Mouse (Mus musculus) intestine, embryonic 14.5 days (tissue): ENCODE measurements around the gene Amer1. TPM values are rescaled to one million over a fixed set of nuclear protein-coding genes. Genes with fewer than 3 reads are reported as not detected.

Experiments used
- ATAC-seq: fragments of 200-750 bp; cut with Nextera tagmentation; replicated peaks from 2 replicates; pipeline ENCODE4 v1.8.0; 2017; ENCODE audit warnings: low read depth, moderate number of reproducible peaks, moderate TSS enrichment, moderate library complexity; ENCODE audit not compliant: low FRiP score, low TSS enrichment
- DNase-seq: peaks from one replicate; pipeline ENCODE4 v3.0.0-alpha.2; 2018; ENCODE audit warnings: low spot score
- H3K27ac ChIP-seq: fragments of 300-500 bp; sonication (generic); 2 replicates; pipeline ENCODE4 v1.5.1; 2014; ENCODE audit warnings: low read depth, mild to moderate bottlenecking, control low read depth
- H3K27me3 ChIP-seq: fragments of 300-500 bp; sonication (generic); replicated peaks from 2 replicates; pipeline ENCODE4 v1.6.1; 2014; ENCODE audit warnings: low read length, control low read depth; ENCODE audit not compliant: control insufficient read depth, insufficient read depth
- H3K36me3 ChIP-seq: fragments of 300-500 bp; sonication (generic); 2 replicates; pipeline ENCODE4 v1.6.1; 2014; ENCODE audit warnings: low read length, control low read depth; ENCODE audit not compliant: control insufficient read depth, insufficient read depth
- H3K4me1 ChIP-seq: fragments of 300-500 bp; sonication (generic); replicated peaks from 2 replicates; pipeline ENCODE4 v1.6.1; 2014; ENCODE audit warnings: low read length, control low read depth, mixed read lengths; ENCODE audit not compliant: control insufficient read depth, insufficient read depth
- H3K4me2 ChIP-seq: fragments of 300-500 bp; sonication (generic); 2 replicates; pipeline ENCODE4 v1.6.1; 2014; ENCODE audit warnings: low read length
- H3K4me3 ChIP-seq: fragments of 300-500 bp; sonication (generic); 2 replicates; pipeline ENCODE4 v1.5.1; 2014; ENCODE audit warnings: low read depth, low read length, control low read depth, mixed read lengths
- H3K9ac ChIP-seq: fragments of 300-500 bp; sonication (generic); 2 replicates; pipeline ENCODE4 v1.6.1; 2014; ENCODE audit warnings: mild to moderate bottlenecking, low read length
- H3K9me3 ChIP-seq: fragments of 300-500 bp; sonication (generic); 2 replicates; pipeline ENCODE4 v1.6.1; 2016; ENCODE audit warnings: low read length, control low read depth; ENCODE audit not compliant: control insufficient read depth
- WGBS: fragments of 180-500 bp; shearing (Covaris S2); extraction: QIAGEN DNeasy Blood & Tissue Kit; methylation state at CpG from one replicate; pipeline ENCODE4 v1.1.7; 2014; 5-methylcytosine and 5-hydroxymethylcytosine counted together
- polyA plus RNA-seq: library from polyadenylated mRNA; unstranded; fragments of >200 nt; fragmentation: Nextera tagmentation; extraction: Ambion mirVana; gene quantifications from 2 replicates; pipeline ENCODE4 v1.2.1, GENCODE M21; 2014

Gene Amer1
- 10.8 and 12.6 TPM in 2 replicates for polyA plus RNA-seq

DNA sequence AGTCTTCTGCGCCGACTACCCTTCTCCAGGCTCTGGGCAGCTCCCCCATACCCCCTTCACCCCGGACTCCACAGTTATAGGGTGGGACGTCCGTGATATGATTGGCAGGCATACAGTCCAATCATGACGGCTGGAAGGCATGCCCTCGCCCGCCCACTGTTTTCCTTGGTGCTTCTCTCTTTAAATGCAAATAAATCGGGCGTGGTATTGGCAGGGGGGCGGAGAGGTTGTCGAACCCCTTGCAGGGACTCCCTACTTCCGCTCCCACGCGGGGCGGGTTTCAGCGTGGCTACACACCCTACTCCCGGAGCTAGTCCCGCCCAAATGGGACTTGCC is at the start of gene Amer1:
TSS of gene Amer1 (minus strand) at position 97 of the 336 bp plus-strand sequence.
- 12% methylated on average over 19 of the region's 19 CpGs for WGBS
- H3K27ac ChIP-seq, result peak within 1 kb of the TSS; percentile 76
- no peaks in the 10 kb centered on the region for H3K36me3 ChIP-seq
- H3K9me3 ChIP-seq, result no peaks in the 10 kb centered on the region
- H3K4me1 ChIP-seq, result 0 out of 2 replicates have a peak, but pooled peaks cover 3% of the 10 kb centered on the region
- peak within 1 kb of the TSS; percentile 54 for H3K4me2 ChIP-seq
- peak within 1 kb of the TSS; percentile 52 for H3K4me3 ChIP-seq
- peak within 1 kb of the TSS; percentile 51 for H3K9ac ChIP-seq
- ATAC-seq, result peak; percentile 96
- H3K27me3 ChIP-seq, result no peaks in the 10 kb centered on the region
- peak; percentile 91 for DNase-seq

DNA sequence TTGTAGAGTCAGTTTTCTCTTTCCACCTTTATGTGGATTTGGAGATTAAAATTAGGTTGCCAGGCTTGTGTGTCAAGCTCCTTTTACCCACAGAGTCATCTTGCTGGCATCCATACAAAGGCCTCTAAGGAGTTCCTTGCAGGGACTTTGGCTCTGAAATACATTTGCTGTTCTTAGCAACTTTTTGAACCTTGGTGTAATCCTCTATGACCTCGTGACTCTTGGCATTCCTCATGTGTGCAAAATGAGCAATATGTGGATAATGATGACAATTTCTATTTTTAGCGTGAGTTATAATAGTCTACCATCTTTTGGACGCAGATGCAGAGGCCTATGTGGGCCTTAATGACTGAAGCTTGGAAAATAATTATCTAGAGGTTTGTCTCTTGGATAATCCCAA is 12.5 kb upstream of the Amer1 start:
- no peak overlapping the region for H3K9ac ChIP-seq
- no peaks in the 10 kb centered on the region for H3K36me3 ChIP-seq
- ATAC-seq (no peak), DNase-seq (no peak)
- no peaks in the 10 kb centered on the region for H3K9me3 ChIP-seq
- no peaks in the 10 kb centered on the region for H3K4me1 ChIP-seq
- 69% methylated on average over 3 of the region's 3 CpGs for WGBS
- no peak overlapping the region for H3K4me3 ChIP-seq
- H3K4me2 ChIP-seq, result no peak overlapping the region
- no peak overlapping the region for H3K27ac ChIP-seq
- H3K27me3 ChIP-seq, result no peaks in the 10 kb centered on the region

DNA sequence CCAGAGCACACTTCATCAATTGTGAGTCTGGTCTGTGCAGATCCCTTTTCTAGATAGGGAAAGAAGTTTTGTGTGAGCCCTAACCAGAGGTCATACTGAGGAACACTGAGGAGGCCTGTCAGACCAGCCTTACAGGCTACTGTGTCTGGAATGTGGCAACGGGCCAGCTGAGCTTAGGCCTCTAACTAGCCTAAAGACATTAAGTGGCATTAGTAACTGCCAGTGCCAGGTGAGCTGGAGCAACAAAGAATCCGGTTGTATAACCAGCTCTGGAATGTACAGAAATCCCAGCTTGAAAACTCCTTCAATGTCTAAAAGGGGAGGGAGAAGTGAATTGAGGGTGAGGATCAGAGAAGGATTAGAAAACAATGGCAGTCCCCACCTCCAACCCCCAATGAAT is 1.2 kb upstream of the Amer1 start:
- H3K27me3 ChIP-seq, result no peaks in the 10 kb centered on the region
- H3K27ac ChIP-seq, result no peak overlapping the region
- 0 out of 2 replicates have a peak, but pooled peaks cover 3% of the 10 kb centered on the region for H3K4me1 ChIP-seq
- DNase-seq (no peak), ATAC-seq (no peak)
- H3K36me3 ChIP-seq, result no peaks in the 10 kb centered on the region
- no peak overlapping the region for H3K9ac ChIP-seq
- H3K9me3 ChIP-seq, result no peaks in the 10 kb centered on the region
- H3K4me2 ChIP-seq, result no peak overlapping the region
- WGBS, result 73% methylated on average over 2 of the region's 2 CpGs
- H3K4me3 ChIP-seq, result no peak overlapping the region

DNA sequence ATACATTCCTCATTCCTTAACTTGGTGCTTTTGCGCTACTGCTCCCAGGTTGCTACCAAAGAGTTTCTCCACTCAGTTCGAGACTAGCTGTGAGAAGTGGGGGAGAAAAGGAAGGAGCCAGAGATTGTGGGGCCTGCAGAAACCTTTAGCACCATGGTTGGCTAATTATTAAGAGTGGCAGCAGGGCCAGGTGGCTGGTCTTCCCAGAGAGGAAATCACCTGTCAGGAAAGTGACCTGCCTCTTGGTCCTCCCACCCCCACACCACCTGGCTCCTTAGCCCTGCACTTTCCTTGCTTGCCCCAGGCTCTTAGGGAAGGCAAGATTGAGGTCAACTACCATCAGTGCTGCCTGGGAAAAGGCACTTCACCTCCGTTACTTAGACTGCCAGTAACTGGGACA is 469 bp upstream of the Amer1 start:
- H3K9ac ChIP-seq, result peak overlapping the region; percentile 16; the same call in 1 of the 2 replicates
- 0 out of 2 replicates have a peak, but pooled peaks cover 3% of the 10 kb centered on the region for H3K4me1 ChIP-seq
- H3K9me3 ChIP-seq, result no peaks in the 10 kb centered on the region
- peak overlapping the region; percentile 52 for H3K4me3 ChIP-seq
- DNase-seq (no peak), ATAC-seq (peak; percentile 48)
- H3K36me3 ChIP-seq, result no peaks in the 10 kb centered on the region
- H3K4me2 ChIP-seq, result peak overlapping the region; percentile 39
- peak overlapping the region; percentile 65; the same call in 1 of the 2 replicates for H3K27ac ChIP-seq
- H3K27me3 ChIP-seq, result no peaks in the 10 kb centered on the region
- 37% methylated on average over 3 of the region's 3 CpGs for WGBS

DNA sequence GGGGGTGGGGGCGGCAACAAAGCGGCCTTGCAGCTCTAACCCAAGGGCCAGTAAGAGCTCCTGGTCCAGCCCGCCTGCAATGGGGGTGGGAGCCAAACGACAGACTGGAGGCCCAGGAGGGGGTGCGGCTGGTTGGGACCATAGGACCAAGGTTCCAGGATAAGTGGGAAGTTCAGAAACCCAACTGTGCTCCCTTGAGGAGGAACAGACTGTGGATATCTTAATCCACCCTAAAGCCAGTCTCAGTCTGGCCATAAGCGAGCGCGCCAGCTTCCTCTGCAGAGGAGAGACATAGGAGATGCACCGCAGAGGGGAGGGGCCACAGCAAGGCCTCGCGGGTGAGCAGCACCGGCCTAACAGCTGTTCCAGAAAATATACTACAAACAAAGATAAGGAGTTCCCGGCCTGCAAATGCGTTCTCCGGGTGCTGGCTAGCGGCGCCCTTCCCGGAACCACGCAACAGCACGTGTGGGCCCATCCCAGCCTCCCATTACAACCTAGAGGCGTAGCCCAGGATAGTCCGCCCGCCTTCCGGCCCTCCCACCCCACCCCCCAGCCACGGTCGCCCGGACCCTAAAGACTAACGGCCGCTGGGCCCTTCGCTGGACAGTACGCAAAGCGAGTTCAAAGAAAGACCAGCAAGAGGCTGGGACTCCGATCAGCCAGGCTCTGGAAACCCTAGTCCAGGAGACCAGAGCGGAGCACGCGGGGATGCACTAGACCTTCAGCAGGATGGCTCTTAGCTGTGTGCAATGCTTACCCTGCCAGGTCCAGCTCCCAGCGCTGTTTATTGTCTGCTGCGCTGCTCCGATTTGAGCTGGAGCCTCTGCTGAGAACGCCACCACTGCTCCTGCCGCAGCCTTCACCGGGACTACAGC is 535 bp downstream of the Amer1 start:
- 14% methylated on average over 36 of the region's 42 CpGs for WGBS
- no peaks in the 10 kb centered on the region for H3K27me3 ChIP-seq
- H3K4me2 ChIP-seq, result peak overlapping the region; percentile 54
- H3K36me3 ChIP-seq, result no peaks in the 10 kb centered on the region
- H3K27ac ChIP-seq, result peak overlapping the region; percentile 76
- ATAC-seq, result peak; percentile 79
- DNase-seq, result no peak
- 0 out of 2 replicates have a peak, but pooled peaks cover 3% of the 10 kb centered on the region for H3K4me1 ChIP-seq
- H3K4me3 ChIP-seq, result peak overlapping the region; percentile 52
- no peaks in the 10 kb centered on the region for H3K9me3 ChIP-seq
- H3K9ac ChIP-seq, result peak overlapping the region; percentile 51

DNA sequence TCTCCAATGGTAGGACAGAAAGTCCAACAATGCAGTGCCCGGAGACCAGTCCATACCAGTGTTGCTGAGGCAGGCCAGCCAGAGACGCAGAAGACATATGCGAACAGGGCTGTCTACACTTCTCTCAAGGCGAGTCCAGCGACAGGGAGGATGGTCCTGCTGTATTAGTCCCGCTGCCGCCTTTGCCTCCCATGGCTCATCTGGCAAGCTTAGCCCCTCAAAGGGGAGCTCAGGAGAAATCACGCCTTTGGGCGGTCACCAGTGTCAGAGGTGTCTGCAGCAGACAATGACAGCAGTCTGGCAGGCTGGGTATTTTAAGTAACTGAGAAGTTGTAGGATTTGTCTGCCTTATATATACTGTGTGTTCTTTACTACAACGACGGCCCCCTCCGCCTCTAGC is 1.3 kb downstream of the Amer1 start:
- Histone ChIP-seq H3K27ac (peak overlapping the region; percentile 76; the same call in 1 of the 2 replicates), H3K27me3 (no peaks in the 10 kb centered on the region), H3K4me3 (peak overlapping the region; percentile 52), H3K9ac (peak overlapping the region; percentile 51), H3K4me1 (0 out of 2 replicates have a peak, but pooled peaks cover 3% of the 10 kb centered on the region), H3K36me3 (no peaks in the 10 kb centered on the region), H3K9me3 (no peaks in the 10 kb centered on the region), H3K4me2 (peak overlapping the region; percentile 54)
- no peak for ATAC-seq
- WGBS, result 18% methylated on average over 12 of the region's 12 CpGs
- peak; percentile 51 for DNase-seq

DNA sequence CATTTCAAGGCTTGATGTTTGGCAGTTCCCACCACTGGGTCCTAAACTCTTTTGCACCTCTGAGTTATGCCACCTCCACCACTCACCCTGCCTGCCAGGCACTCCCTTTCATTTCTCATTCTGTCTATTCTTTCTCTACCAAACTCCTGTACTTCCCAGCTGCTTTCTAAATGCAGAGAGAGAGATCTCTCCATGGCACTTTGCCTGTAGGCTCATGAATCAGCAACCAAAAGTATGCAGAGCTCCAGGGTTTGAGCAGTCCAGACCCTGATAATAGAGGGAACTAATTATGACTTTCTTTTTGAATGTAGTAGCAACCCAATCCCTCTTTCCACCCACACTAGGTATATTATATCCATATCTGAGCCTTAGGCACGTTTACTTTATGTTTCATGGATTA is 2.4 kb downstream of the Amer1 start:
- no peaks in the 10 kb centered on the region for H3K36me3 ChIP-seq
- H3K4me1 ChIP-seq, result 0 out of 2 replicates have a peak, but pooled peaks cover 3% of the 10 kb centered on the region
- no peak overlapping the region for H3K27ac ChIP-seq
- H3K4me3 ChIP-seq, result peak overlapping the region; percentile 52; the same call in 1 of the 2 replicates
- DNase-seq (no peak), ATAC-seq (no peak)
- H3K9ac ChIP-seq, result no peak overlapping the region
- H3K27me3 ChIP-seq, result no peaks in the 10 kb centered on the region
- 50% methylated on average over 1 of the region's 1 CpGs for WGBS
- H3K4me2 ChIP-seq, result peak overlapping the region; percentile 54; the same call in 1 of the 2 replicates
- no peaks in the 10 kb centered on the region for H3K9me3 ChIP-seq

DNA sequence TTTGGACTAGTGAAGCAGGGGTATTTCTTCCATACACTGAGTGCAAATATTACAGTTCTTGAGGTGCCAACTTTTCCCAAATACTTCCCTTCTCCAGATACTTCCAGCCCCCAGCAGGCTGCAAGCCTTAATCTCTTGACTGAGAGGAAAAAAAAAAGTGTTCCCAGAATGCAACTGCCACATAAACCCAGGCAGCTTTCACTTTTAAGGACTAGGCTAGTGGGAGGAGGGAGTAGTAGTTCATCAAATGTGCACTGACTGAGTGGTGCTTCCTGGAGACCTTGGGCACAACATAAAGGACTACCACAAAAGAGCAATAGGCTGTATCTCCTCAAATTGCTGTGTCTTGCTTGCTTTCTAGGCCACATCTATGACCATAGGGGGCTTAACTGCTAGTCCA is 3.4 kb downstream of the Amer1 start:
- no peak for ATAC-seq

More for the DNA sequence above, 3.4 kb downstream of the Amer1 start:
- Histone ChIP-seq H3K4me2 (no peak overlapping the region), H3K27ac (no peak overlapping the region), H3K9me3 (no peaks in the 10 kb centered on the region), H3K4me1 (0 out of 2 replicates have a peak, but pooled peaks cover 3% of the 10 kb centered on the region), H3K9ac (no peak overlapping the region), H3K36me3 (no peaks in the 10 kb centered on the region), H3K4me3 (no peak overlapping the region), H3K27me3 (no peaks in the 10 kb centered on the region)
- DNase-seq, result no peak
